Mouse (Mus musculus): ENCODE data around the gene Fam19a3.

DNA sequence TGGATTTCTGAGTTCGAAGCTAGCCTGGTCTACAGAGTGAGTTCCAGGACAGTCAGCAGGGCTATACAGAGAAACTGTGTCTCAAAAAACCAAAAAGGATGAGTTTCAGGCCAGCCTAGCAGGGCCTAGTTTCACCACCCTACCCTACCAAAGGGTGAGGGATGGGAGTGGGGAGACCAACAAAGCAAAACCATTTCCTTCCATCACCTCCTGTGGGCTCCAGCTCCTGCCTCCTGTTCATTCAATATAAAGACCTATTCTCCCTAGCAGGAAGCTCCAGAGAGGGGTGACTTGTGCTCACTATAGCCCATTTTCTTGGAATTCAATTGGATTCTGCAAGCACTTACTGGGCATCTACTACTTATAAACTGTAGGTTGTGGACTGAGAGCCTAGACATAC, 33.1 kb upstream of the Fam19a3 start:
- no peak for TF ChIP-seq CTCF (IDR thresholded peaks at IDR 0.05; ENCODE audit: borderline replicate concordance, control insufficient read depth, extremely low read depth, insufficient read depth, low read length, poor library complexity)
- no peak for TF ChIP-seq POLR2A (IDR thresholded peaks at IDR 0.05; ENCODE audit: control insufficient read depth, extremely low read depth, insufficient read depth, low read length, poor library complexity)

Measured in thymus, adult 2 months (tissue).